Mouse (Mus musculus) MEL (cell line): Measurements from ENCODE around the gene Zmat1. TPM values are rescaled to one million over a fixed set of nuclear protein-coding genes. Genes with fewer than 3 reads are reported as not detected.
A peak's percentile ranks its signal among the peaks of the same experiment; 100 is the strongest.
"Not testable (repeated sequence)": the region's sequence is repeated elsewhere in the genome, so short reads cannot be mapped to it uniquely, and the experiment has no call there.

Source experiments
- DNase-seq: peaks from one replicate; pipeline ENCODE4 v3.0.0; 2011; ENCODE audit warnings: low read depth, low spot score
- H3K27ac ChIP-seq: 2 replicates; pipeline ENCODE4 v1.5.1; 2012; ENCODE audit warnings: low read depth, mild to moderate bottlenecking, control low read depth, low read length, moderate library complexity; ENCODE audit not compliant: control insufficient read depth
- H3K27me3 ChIP-seq, 2 experiments: fragments of 150-350 bp in 1 of 2; sonication (generic) in 1 of 2; 2 replicates each; pipeline ENCODE4 v1.6.1; 2012; ENCODE audit warnings: low read length in 2 of 2, mild to moderate bottlenecking in 2 of 2, improper control_type of control experiment in 1 of 2, moderate library complexity in 1 of 2; ENCODE audit not compliant: insufficient read depth in 2 of 2, control insufficient read depth in 1 of 2
- H3K36me3 ChIP-seq, 2 experiments: 2 replicates each; pipeline ENCODE4 v1.6.1; 2012 to 2014; ENCODE audit warnings: low read length in 2 of 2, improper control_type of control experiment in 1 of 2, inconsistent platforms in 1 of 2, mild to moderate bottlenecking in 1 of 2; ENCODE audit not compliant: insufficient read depth in 2 of 2, control insufficient read depth in 1 of 2
- H3K4me1 ChIP-seq, 2 experiments: fragments of 150-350 bp in 1 of 2; sonication (generic) in 1 of 2; 2 replicates each; pipeline ENCODE4 v1.6.1; 2012; ENCODE audit warnings: low read length in 2 of 2, improper control_type of control experiment in 1 of 2, mild to moderate bottlenecking in 1 of 2; ENCODE audit not compliant: insufficient read depth in 2 of 2, control insufficient read depth in 1 of 2
- H3K4me3 ChIP-seq, 2 experiments: fragments of 150-350 bp in 1 of 2; sonication (generic) in 1 of 2; 2 replicates each; pipeline ENCODE4 v1.5.1; 2012; ENCODE audit warnings: low read depth in 2 of 2, low read length in 2 of 2, mild to moderate bottlenecking in 2 of 2, moderate library complexity in 2 of 2, control low read depth in 1 of 2, improper control_type of control experiment in 1 of 2; ENCODE audit not compliant: control insufficient read depth in 1 of 2, insufficient read depth in 1 of 2
- H3K79me2 ChIP-seq: 2 replicates; pipeline ENCODE4 v1.6.1; 2012; ENCODE audit warnings: mild to moderate bottlenecking, low read length, moderate library complexity; ENCODE audit not compliant: control insufficient read depth, poor library complexity, insufficient read depth
- H3K9ac ChIP-seq: 2 replicates; pipeline ENCODE4 v1.6.1; 2012; ENCODE audit warnings: low read depth, mild to moderate bottlenecking, control low read depth, low read length, moderate library complexity; ENCODE audit not compliant: control insufficient read depth, poor library complexity, severe bottlenecking
- H3K9me3 ChIP-seq: fragments of 150-350 bp; sonication (generic); replicated peaks from 2 replicates; pipeline ENCODE4 v1.6.1; 2012; ENCODE audit warnings: mild to moderate bottlenecking, low read length, improper control_type of control experiment, moderate library complexity; ENCODE audit not compliant: insufficient read depth
- E2F4 ChIP-seq: IDR thresholded peaks from 2 replicates; pipeline ENCODE4 v1.6.1; 2011; ENCODE audit warnings: low read depth, low read length, improper control_type of control experiment, borderline replicate concordance
- EP300 ChIP-seq, 2 experiments: IDR thresholded peaks; 2 replicates each; pipeline ENCODE4 v1.6.1; 2011; ENCODE audit warnings: improper control_type of control experiment in 2 of 2, low read length in 2 of 2, low read depth in 1 of 2, mild to moderate bottlenecking in 1 of 2
- ETS1 ChIP-seq: IDR thresholded peaks from 2 replicates; pipeline ENCODE4 v1.6.1; 2012; ENCODE audit warnings: low read depth, mild to moderate bottlenecking, inconsistent platforms, low read length, improper control_type of control experiment, moderate library complexity
- GABPA ChIP-seq: IDR thresholded peaks from 2 replicates; pipeline ENCODE4 v1.6.1; 2012; ENCODE audit warnings: low read depth, mild to moderate bottlenecking, inconsistent platforms, low read length, improper control_type of control experiment, moderate library complexity
- GATA1 ChIP-seq: IDR thresholded peaks from 2 replicates; pipeline ENCODE4 v1.6.1; 2011; ENCODE audit warnings: low read depth, low read length, improper control_type of control experiment
- MAFK ChIP-seq: IDR thresholded peaks from 2 replicates; pipeline ENCODE4 v1.6.1; 2011; ENCODE audit warnings: low read depth, mild to moderate bottlenecking, low read length, improper control_type of control experiment, borderline replicate concordance
- MAX ChIP-seq: IDR thresholded peaks from 2 replicates; pipeline ENCODE4 v1.6.1; 2011; ENCODE audit warnings: low read length, improper control_type of control experiment
- MAZ ChIP-seq: IDR thresholded peaks from 2 replicates; pipeline ENCODE4 v1.6.1; 2012; ENCODE audit warnings: low read depth, mild to moderate bottlenecking, inconsistent platforms, low read length, improper control_type of control experiment
- MEF2A ChIP-seq: IDR thresholded peaks from 2 replicates; pipeline ENCODE4 v1.6.1; 2014; ENCODE audit warnings: low read depth, mild to moderate bottlenecking, inconsistent platforms, low read length, improper control_type of control experiment; ENCODE audit not compliant: poor library complexity, insufficient replicate concordance, severe bottlenecking; ENCODE audit errors: extremely low read depth
- NELFE ChIP-seq: IDR thresholded peaks from 2 replicates; pipeline ENCODE4 v1.6.1; 2011; ENCODE audit warnings: low read depth, low read length, improper control_type of control experiment
- NRF1 ChIP-seq: IDR thresholded peaks from 2 replicates; pipeline ENCODE4 v1.6.1; 2014; ENCODE audit warnings: low read depth, mild to moderate bottlenecking, inconsistent platforms, low read length, improper control_type of control experiment, moderate library complexity; ENCODE audit not compliant: poor library complexity, insufficient read depth, severe bottlenecking
- POLR2AphosphoS2 ChIP-seq: IDR thresholded peaks from 2 replicates; pipeline ENCODE4 v1.6.1; 2011; ENCODE audit warnings: low read length, improper control_type of control experiment
- RCOR1 ChIP-seq: IDR thresholded peaks from 2 replicates; pipeline ENCODE4 v1.6.1; 2012; ENCODE audit warnings: low read depth, mild to moderate bottlenecking, inconsistent platforms, low read length, improper control_type of control experiment
- SIN3A ChIP-seq: IDR thresholded peaks from 2 replicates; pipeline ENCODE4 v1.6.1; 2012; ENCODE audit warnings: low read length, improper control_type of control experiment, inconsistent platforms
- TAL1 ChIP-seq: IDR thresholded peaks from 2 replicates; pipeline ENCODE4 v1.6.1; 2012; ENCODE audit warnings: mild to moderate bottlenecking, inconsistent platforms, low read length, moderate library complexity, mixed read lengths
- TBP ChIP-seq: IDR thresholded peaks from 2 replicates; pipeline ENCODE4 v1.8.0; 2011; ENCODE audit warnings: low read depth, low read length, improper control_type of control experiment
- UBTF ChIP-seq: IDR thresholded peaks from 2 replicates; pipeline ENCODE4 v1.6.1; 2012; ENCODE audit warnings: low read depth, mild to moderate bottlenecking, inconsistent platforms, low read length, improper control_type of control experiment, moderate library complexity, borderline replicate concordance; ENCODE audit not compliant: insufficient read depth
- ZKSCAN1 ChIP-seq: IDR thresholded peaks from 2 replicates; pipeline ENCODE4 v1.6.1; 2012; ENCODE audit warnings: low read depth, mild to moderate bottlenecking, inconsistent platforms, low read length, improper control_type of control experiment, moderate library complexity
- ZNF384 ChIP-seq: IDR thresholded peaks from 2 replicates; pipeline ENCODE4 v1.6.1; 2012; ENCODE audit warnings: low read depth, mild to moderate bottlenecking, inconsistent platforms, low read length, improper control_type of control experiment
- polyA plus RNA-seq, 2 experiments: library from polyadenylated mRNA; stranded (reverse) in 1 of 2; unstranded in 1 of 2; fragments of >175 nt in 1 of 2; fragments of >200 nt in 1 of 2; gene quantifications; 2 replicates each; pipeline versions ENCODE4 v1.2.1 to v1.2.4; 2012; ENCODE audit warnings: low replicate concordance in 2 of 2, low read depth in 1 of 2; ENCODE audit not compliant: insufficient read length in 2 of 2, insufficient read depth in 1 of 2, missing spikeins in 1 of 2
- total RNA-seq: library from RNA; depleted of rRNA; stranded (reverse); fragments of 300-350 nt; gene quantifications from 2 replicates; pipeline ENCODE4 v1.2.3, GENCODE M21; 2012

The Zmat1 gene
- total and polyA plus RNA-seq, 3 experiments, result 1.7 to 3.9 TPM; not detected in 1

DNA sequence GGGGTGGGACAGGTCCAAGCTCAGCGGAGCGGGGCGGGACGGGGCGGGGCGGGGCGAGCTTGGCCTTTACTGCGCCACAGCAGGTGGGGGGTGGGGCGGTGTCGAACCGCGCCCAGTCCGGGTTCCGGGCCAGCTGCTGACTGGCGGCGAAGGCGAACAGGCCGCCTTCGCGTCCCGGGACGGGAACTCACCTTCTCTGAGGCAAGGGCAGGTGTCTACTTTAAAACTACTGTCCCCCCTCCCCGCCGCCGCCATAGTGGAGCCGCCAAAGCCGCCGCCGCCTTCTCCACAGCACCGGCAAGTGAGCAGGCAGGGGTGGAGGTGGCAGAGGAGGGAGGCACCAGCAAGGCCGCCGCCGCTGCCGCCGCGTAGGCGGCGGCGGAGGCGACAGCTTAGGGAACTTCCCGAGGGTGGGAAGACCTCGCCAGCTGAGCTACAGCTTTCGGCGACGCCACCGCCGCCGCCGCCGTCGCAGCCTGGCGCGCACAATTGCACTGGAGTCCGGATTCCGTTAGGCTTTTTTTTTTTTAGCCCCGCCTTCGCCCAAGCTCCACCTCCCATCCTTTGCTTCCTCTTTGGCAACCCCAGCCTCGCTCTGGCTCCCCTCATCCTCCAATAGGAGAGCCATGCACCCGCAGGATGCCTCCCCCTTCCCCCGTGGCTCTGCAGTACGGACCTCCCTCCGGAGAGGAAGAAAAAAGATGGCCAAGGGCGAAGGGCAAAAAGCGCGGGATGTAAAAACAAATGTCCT lies at the start of gene Zmat1 (continued):
- no peak for TF ChIP-seq GATA1
- no peak for TF ChIP-seq MAZ
- no peak for TF ChIP-seq UBTF
- no peak for TF ChIP-seq RCOR1

DNA sequence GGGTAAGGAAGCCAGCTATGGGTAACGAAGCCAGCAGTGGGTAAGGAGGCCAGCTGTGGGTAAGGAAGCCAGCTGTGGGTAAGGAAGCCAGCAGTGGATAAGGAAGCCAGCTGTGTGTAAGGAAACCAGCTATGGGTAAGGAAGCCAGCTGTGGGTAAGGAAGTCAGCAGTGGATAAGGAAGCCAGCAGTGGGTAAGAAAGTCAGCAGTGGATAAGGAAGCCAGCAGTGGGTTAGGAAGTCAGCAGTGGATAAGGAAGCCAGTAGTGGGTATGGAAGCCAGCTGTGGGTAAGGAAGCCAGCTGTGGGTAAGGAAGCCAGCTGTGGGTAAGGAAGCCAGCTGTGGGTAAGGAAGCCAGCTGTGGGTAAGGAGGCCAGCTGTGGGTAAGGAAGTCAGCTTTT lies 44.9 kb upstream of the Zmat1 start:
- H3K36me3 ChIP-seq, H3K9me3 ChIP-seq, H3K4me3 ChIP-seq, H3K27ac ChIP-seq, H3K9ac ChIP-seq, H3K4me1 ChIP-seq, H3K79me2 ChIP-seq, H3K27me3 ChIP-seq: not testable (repeated sequence)
- DNase-seq, result peak; percentile 21

DNA sequence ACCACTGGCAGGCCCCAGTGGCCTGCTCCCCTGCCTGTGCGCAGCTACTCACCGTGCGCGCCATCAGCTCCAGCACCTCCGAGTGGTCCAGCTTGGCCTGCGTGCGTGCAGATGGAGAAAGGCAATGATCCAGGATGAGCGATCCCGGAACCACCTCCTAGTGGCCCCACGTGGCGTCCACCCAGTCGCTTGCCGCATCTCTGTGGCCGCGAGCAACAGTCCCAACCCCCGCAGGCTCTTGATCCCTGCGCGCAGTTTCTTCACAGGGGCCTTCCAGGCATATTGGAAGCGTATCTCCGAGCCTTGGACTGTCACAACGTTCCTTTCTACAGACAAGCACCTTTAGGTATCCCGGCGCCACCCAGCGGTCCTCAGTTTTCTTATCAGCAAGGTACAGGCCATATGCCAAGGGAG lies 27.0 kb upstream of the Zmat1 start:
- no peak overlapping the region for H3K27ac ChIP-seq
- no peaks in the 10 kb centered on the region for H3K36me3 ChIP-seq
- no peaks in the 10 kb centered on the region for H3K79me2 ChIP-seq
- no peak overlapping the region for H3K9ac ChIP-seq
- no peak overlapping the region for H3K4me3 ChIP-seq
- H3K4me1 ChIP-seq, result no peaks in the 10 kb centered on the region
- TF ChIP-seq MEF2A, result no peak
- TF ChIP-seq ETS1, result no peak
- no peak for TF ChIP-seq ZKSCAN1
- TF ChIP-seq RCOR1, result no peak
- TF ChIP-seq E2F4, result no peak
- TF ChIP-seq EP300 (IDR thresholded peaks at IDR 0.05; ENCODE audit: low read depth in 1 of 2, low read length in 2 of 2), result no peak
- TF ChIP-seq NRF1, result no peak
- TF ChIP-seq SIN3A, result no peak
- no peak for TF ChIP-seq GABPA
- TF ChIP-seq POLR2AphosphoS2, result no peak
- no peak for TF ChIP-seq TAL1
- no peak for TF ChIP-seq MAFK
- TF ChIP-seq TBP, result no peak
- TF ChIP-seq NELFE, result no peak
- TF ChIP-seq ZNF384, result no peak
- TF ChIP-seq MAX, result no peak
- no peaks in the 10 kb centered on the region for H3K27me3 ChIP-seq
- DNase-seq, result no peak
- H3K9me3 ChIP-seq, result no peaks in the 10 kb centered on the region
